Mouse (Mus musculus) forebrain, postnatal 0 days (tissue): Measurements from ENCODE around the gene Grm4. TPM values are rescaled to one million over a fixed set of nuclear protein-coding genes. Genes with fewer than 3 reads are reported as not detected.

Experiments used
- ATAC-seq: fragments of 200-750 bp; cut with Nextera tagmentation; 2 replicates; pipeline ENCODE4 v1.8.0; 2017; ENCODE audit warnings: mild to moderate bottlenecking, moderate library complexity
- DNase-seq: peaks from one replicate; pipeline ENCODE4 v3.0.0-alpha.2; 2015
- H3K27ac ChIP-seq: fragments of 300-500 bp; sonication (generic); 2 replicates; pipeline ENCODE4 v1.5.1; 2014; ENCODE audit warnings: low read depth, mild to moderate bottlenecking, antibody characterized with exemption, low read length, moderate library complexity, mixed read lengths
- H3K27me3 ChIP-seq: fragments of 300-500 bp; sonication (generic); 2 replicates; pipeline ENCODE4 v1.6.1; 2014; ENCODE audit warnings: mild to moderate bottlenecking, low read length, mixed read lengths; ENCODE audit not compliant: insufficient read depth
- H3K36me3 ChIP-seq: fragments of 300-500 bp; sonication (generic); 2 replicates; pipeline ENCODE4 v1.6.1; 2014; ENCODE audit warnings: mild to moderate bottlenecking, moderate library complexity; ENCODE audit not compliant: insufficient read depth
- H3K4me1 ChIP-seq: fragments of 300-500 bp; sonication (generic); 2 replicates; pipeline ENCODE4 v1.6.1; 2014; ENCODE audit warnings: antibody characterized with exemption; ENCODE audit not compliant: insufficient read depth
- H3K4me2 ChIP-seq: fragments of 300-500 bp; sonication (generic); 2 replicates; pipeline ENCODE4 v1.6.1; 2014; ENCODE audit warnings: low read depth, mild to moderate bottlenecking, moderate library complexity
- H3K4me3 ChIP-seq: fragments of 300-500 bp; sonication (generic); 2 replicates; pipeline ENCODE4 v1.5.1; 2014; ENCODE audit warnings: low read depth, low read length, mixed read lengths
- H3K9ac ChIP-seq: fragments of 300-500 bp; sonication (generic); 2 replicates; pipeline ENCODE4 v1.6.1; 2014; ENCODE audit warnings: mild to moderate bottlenecking
- H3K9me3 ChIP-seq: fragments of 300-500 bp; sonication (generic); 2 replicates; pipeline ENCODE4 v1.6.1; 2016; ENCODE audit warnings: low read length
- CTCF ChIP-seq: sonication (generic); IDR thresholded peaks from 2 replicates; pipeline ENCODE4 v1.5.1; 2016; ENCODE audit warnings: antibody characterized with exemption, control low read depth, low read depth
- WGBS: fragments of 180-500 bp; shearing (Covaris S2); extraction: QIAGEN DNeasy Blood & Tissue Kit; methylation state at CpG from one replicate; pipeline ENCODE4 v1.1.7; 2014; 5-methylcytosine and 5-hydroxymethylcytosine counted together
- polyA plus RNA-seq: library from polyadenylated mRNA; unstranded; fragments of >200 nt; fragmentation: Nextera tagmentation; extraction: Ambion mirVana; gene quantifications from 2 replicates; pipeline ENCODE4 v1.2.1, GENCODE M21; 2015
- total RNA-seq: library from RNA; depleted of rRNA; stranded (reverse); fragments of >200 nt; gene quantifications from 2 replicates; pipeline ENCODE4 v1.2.3, GENCODE M21; 2014

Gene Grm4
- total and polyA plus RNA-seq, 2 experiments from 2014 or later: 5.5 to 14.5 TPM

- Histone ChIP-seq H3K27me3 (peaks cover 6% of the 10 kb centered on the region; the same call in 1 of the 2 replicates), H3K36me3 (no peaks in the 10 kb centered on the region), H3K9me3 (no peaks in the 10 kb centered on the region), H3K4me1 (peaks cover 16% of the 10 kb centered on the region; the same call in 1 of the 2 replicates), H3K4me2 (0 out of 2 replicates have a peak overlapping the region, but pooled peaks have one; percentile 38), H3K27ac (peak overlapping the region; percentile 76; the same call in 1 of the 2 replicates), H3K4me3 (no peak overlapping the region; the same call in 1 of the 2 replicates), H3K9ac (peak overlapping the region; percentile 31; the same call in 1 of the 2 replicates)
- 23% methylated on average over 14 of the region's 14 CpGs for WGBS
- DNase-seq: no peak
- no peak for ATAC-seq
- TF ChIP-seq CTCF: no peak
Observed at GRCm38 (mm10) chr17:27502288-27502687, 18.9 kb downstream of the Grm4 start.

- 10% methylated on average over 18 of the region's 18 CpGs for WGBS
- no peak overlapping the region; the same call in 1 of the 2 replicates for H3K4me3 ChIP-seq
- peak; percentile 55 for DNase-seq
Observed at GRCm38 (mm10) chr17:27501331-27502251, 19.6 kb downstream of the Grm4 start.

GRCm38 (mm10) chr17:27500811-27501210, 20.4 kb downstream of the Grm4 start:
- DNase-seq: no peak
- Histone ChIP-seq H3K4me3 (no peak overlapping the region), H3K9ac (no peak overlapping the region), H3K27me3 (peaks cover 6% of the 10 kb centered on the region; the same call in 1 of the 2 replicates), H3K9me3 (no peaks in the 10 kb centered on the region), H3K4me1 (peaks cover 16% of the 10 kb centered on the region; the same call in 1 of the 2 replicates), H3K27ac (peak overlapping the region; percentile 76; the same call in 1 of the 2 replicates), H3K36me3 (no peaks in the 10 kb centered on the region), H3K4me2 (no peak overlapping the region)
- TF ChIP-seq CTCF: no peak
- WGBS: 36% methylated on average over 4 of the region's 4 CpGs
- no peak for ATAC-seq

More at GRCm38 (mm10) chr17:27501331-27502251, 19.6 kb downstream of the Grm4 start:
- Histone ChIP-seq H3K4me2 (peak overlapping the region; percentile 38), H3K9ac (peak overlapping the region; percentile 31), H3K4me1 (peaks cover 16% of the 10 kb centered on the region; the same call in 1 of the 2 replicates), H3K27me3 (peaks cover 6% of the 10 kb centered on the region; the same call in 1 of the 2 replicates), H3K27ac (peak overlapping the region; percentile 76), H3K9me3 (no peaks in the 10 kb centered on the region), H3K36me3 (no peaks in the 10 kb centered on the region)
- ATAC-seq: peak; percentile 70
- TF ChIP-seq CTCF: no peak

- DNase-seq: no peak
- H3K4me3 ChIP-seq: no peak overlapping the region
- 85% methylated on average over 13 of the region's 13 CpGs for WGBS
Observed at GRCm38 (mm10) chr17:27499080-27499479, 22.1 kb downstream of the Grm4 start.

GRCm38 (mm10) chr17:27497798-27498197, 23.4 kb downstream of the Grm4 start:
- 82% methylated on average over 5 of the region's 5 CpGs for whole genome bisulfite sequencing
- Histone ChIP-seq H3K36me3 (no peaks in the 10 kb centered on the region), H3K4me1 (peaks cover 16% of the 10 kb centered on the region; the same call in 1 of the 2 replicates), H3K9me3 (no peaks in the 10 kb centered on the region), H3K27ac (no peak overlapping the region), H3K4me3 (no peak overlapping the region), H3K27me3 (peaks cover 3% of the 10 kb centered on the region; the same call in 1 of the 2 replicates), H3K4me2 (no peak overlapping the region), H3K9ac (no peak overlapping the region)
- DNase-seq (no peak), ATAC-seq (no peak)
- TF ChIP-seq CTCF: no peak

More at GRCm38 (mm10) chr17:27499080-27499479, 22.1 kb downstream of the Grm4 start:
- no peak for TF ChIP-seq CTCF
- ATAC-seq: no peak
- peaks cover 6% of the 10 kb centered on the region; the same call in 1 of the 2 replicates for H3K27me3 ChIP-seq
- H3K9ac ChIP-seq: no peak overlapping the region
- H3K4me1 ChIP-seq: peaks cover 16% of the 10 kb centered on the region; the same call in 1 of the 2 replicates
- H3K9me3 ChIP-seq: no peaks in the 10 kb centered on the region
- H3K27ac ChIP-seq: no peak overlapping the region
- no peak overlapping the region for H3K4me2 ChIP-seq
- H3K36me3 ChIP-seq: no peaks in the 10 kb centered on the region

GRCm38 (mm10) chr17:27495008-27495540, 26.1 kb downstream of the Grm4 start:
- Histone ChIP-seq H3K36me3 (no peaks in the 10 kb centered on the region), H3K9ac (no peak overlapping the region), H3K27me3 (no peaks in the 10 kb centered on the region), H3K4me3 (no peak overlapping the region), H3K4me1 (no peaks in the 10 kb centered on the region), H3K4me2 (no peak overlapping the region), H3K27ac (no peak overlapping the region), H3K9me3 (no peaks in the 10 kb centered on the region)
- whole genome bisulfite sequencing: 74% methylated on average over 7 of the region's 7 CpGs
- DNase-seq (no peak), ATAC-seq (no peak)
- TF ChIP-seq CTCF: no peak
